Mouse (Mus musculus) heart, postnatal 36 days (tissue): Measurements from ENCODE around the gene Lrrc15. TPM values are rescaled to one million over a fixed set of nuclear protein-coding genes. Genes with fewer than 3 reads are reported as not detected.
A peak's percentile ranks its signal among the peaks of the same experiment; 100 is the strongest.

ENCODE experiments used
- DNase-seq, 2 experiments: peaks; one replicate each; pipeline ENCODE4 v3.0.0; 2021 to 2022
- intact Hi-C: fragments of 180-260 bp; cut with DNase I; formaldehyde crosslinking; loops from one replicate; pipeline ENCODE4 v1.15.1; 2025
- total RNA-seq, 2 experiments: library from RNA; stranded (reverse); gene quantifications; 2 replicates each; pipeline ENCODE4 v1.2.3; 2021

The Lrrc15 gene
- total RNA-seq: under 1 TPM; 0.16 to 0.17 TPM

DNA sequence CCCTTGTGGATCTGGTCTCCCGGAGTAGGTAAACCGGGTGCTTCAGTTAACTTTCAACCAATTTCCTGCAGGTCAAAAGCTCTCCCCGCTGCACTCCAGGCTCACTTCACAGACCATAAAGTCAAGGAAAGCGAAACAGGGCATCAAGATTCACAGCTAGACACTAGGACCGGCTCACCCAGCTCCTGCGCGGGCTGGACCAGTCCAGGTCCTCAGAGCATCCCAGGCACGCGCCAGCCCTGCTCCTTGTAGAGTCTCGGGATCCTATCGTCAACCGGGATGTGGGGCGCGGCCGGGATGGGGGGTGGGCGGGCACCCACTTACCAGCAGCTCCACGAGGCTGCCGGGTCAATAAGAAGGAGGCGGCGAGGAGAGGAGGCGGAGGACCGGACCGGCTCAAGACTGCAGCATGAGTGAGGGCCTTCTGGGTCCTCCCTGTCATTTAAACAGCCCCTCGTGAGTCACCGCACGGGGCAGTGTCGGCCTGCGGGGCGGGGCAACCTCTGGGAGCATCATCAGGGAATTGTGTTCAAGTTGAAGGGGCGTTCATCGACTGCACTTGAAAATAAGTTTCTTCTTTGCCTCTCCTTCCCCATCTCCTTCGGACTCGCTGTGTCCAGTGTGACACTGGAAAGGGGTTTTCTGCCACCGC lies at the start of gene Lrrc15:
Gene Lrrc15 (minus strand): TSS at position 413 of the 652 bp plus-strand sequence.
- intact Hi-C loops: no loop called here
- no peak for DNase-seq

DNA sequence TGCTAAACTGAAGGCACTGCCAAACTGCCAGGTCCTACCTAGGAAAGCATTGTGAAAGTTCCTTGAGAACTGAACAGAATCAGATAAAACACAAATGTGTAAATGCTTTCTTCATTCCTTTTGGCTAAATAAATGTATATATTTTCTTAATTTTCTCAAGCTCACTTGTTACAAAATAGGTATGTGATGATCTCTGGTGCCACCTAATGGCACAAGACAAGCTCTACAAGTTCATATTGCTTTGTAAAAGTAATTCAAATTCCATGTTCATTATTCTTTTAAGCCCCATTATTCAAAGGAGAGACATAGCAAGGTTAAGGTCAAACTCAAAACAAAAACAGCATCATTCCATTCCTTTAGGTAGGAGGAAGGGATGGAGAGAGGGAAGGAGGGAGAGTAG lies 31.2 kb upstream of the Lrrc15 start:
- DNase-seq: no peak
- intact Hi-C loops: loop anchor here (1.0 kb wide), 1 partner anchor 62 kb away; no protein-coding TSS in a partner anchor

DNA sequence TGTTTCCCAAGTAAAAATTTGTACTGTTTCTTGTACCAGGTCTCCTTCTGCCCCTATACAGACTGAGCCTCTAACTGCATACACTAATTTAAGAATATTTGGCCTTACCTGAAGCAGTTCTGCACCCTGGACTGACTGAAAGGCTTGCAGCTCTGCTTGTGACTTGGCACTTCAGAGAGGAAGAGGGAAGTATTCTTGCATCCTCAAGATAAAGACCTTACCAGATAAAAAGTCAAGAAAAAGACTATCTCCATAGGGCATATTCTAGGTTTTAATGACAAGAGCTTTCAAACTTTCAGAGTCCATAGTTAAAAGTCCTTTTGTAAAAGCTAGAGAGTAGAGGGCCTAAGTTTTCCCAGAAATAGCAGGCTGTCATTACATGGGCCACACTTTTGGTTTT lies 27.6 kb upstream of the Lrrc15 start, which contains the start of gene Gp5:
Gene Gp5 (minus strand): TSS at position 133 of the 400 bp plus-strand sequence.
- no peak for DNase-seq
- intact Hi-C loops: loop anchor here (2.0 kb wide), 1 partner anchor 48 kb away; no protein-coding TSS in a partner anchor

DNA sequence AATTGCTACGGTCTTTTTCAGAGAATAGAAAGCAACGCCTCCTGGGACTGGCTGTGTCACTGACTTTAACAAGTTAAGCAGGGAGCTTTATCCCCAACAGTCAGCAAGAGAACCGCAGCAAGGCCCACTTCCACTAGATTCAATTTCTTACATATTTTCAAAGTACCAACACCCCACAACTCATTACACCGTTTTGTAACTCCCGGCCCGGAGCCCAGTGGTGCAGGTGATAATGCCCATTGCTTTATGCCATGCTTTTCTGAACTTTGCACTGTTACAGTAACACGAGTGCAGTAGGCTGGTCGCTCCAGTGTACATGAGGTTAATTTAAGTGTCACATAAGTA lies 27.1 kb upstream of the Lrrc15 start:
- no peak for DNase-seq
- intact Hi-C loops: loop anchor here (2.0 kb wide), 1 partner anchor 47 kb away; no protein-coding TSS in a partner anchor

DNA sequence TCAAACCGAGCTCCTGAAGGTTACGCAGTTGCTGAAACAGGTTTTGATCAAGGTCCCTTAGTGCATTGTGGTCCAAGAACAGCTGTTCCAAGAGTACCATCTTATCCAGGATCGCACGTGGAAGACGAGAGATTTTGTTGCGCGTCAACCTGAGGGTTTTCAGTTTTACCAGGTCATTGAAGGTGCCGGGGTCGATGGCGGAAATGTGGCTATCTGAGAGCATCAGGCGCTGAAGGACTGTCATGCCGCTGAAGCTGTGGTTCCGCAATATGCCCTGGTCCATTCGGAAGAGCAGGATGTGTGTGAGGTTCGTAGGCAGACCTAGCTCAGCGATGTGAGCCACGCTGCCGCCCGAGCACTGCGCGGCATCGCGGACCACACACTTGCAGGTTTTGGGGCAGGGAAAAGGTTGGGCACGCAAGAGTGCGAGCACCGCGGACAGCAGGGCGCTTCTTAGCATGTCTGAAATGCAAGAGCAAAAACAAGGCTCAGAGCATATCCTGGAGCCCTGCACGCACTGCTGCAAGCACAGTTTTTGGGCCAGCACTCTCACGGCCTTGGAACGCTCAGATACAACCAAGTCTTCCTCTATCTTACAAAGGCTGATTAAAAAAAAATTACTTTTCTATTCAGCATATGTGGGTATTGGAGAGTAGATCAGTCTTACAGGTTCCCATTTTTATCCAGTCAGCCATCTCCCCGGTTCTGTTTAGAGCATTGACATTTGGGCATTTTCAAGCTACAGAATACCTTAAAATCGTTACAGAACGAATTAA lies 26.5 kb upstream of the Lrrc15 start:
- intact Hi-C loops: loop anchor here (2.0 kb wide), 1 partner anchor 47 kb away; no protein-coding TSS in a partner anchor
- DNase-seq: peak in 1 of 2 experiments; percentile 6

DNA sequence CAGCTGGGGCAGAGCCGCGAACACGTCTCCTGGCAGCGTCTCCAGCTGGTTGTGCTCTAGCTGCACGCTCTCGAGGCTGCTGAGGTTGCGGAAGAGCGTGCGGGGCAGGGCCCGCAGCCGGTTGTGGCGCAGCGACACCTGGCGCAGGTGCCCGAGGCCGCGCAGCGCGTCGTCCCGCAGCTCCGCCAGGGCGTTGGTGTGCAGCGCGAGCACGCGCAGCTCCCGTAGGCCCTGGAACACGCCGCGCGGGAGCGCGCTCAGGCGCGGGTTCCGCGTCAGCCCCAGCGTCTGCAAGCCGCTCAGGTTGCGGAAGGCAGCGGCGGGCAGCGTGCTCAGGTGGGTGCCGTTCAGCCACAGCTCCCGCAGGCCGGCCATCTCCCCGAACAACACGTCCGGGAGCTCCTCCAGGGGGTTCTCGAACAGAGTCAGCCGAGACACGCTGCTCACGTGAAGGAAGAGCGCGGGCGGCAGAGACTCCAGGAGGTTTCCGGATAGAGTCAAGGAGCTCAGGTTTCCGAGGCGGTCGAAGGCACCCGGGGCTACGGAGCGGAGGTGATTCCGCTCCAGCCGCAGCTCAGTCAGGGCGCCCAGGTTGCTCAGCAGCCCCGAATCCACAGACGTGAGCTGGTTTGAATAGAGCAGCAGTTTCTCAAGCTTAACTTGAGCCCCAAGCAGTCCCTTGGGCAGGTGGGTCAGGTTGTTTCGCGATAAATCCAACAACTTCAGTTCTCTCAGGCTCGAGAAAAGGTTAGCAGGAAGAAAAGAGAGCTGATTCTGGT lies 25.7 kb upstream of the Lrrc15 start:
- peak; percentile 21 to 35 for DNase-seq
- intact Hi-C loops: no loop called here

DNA sequence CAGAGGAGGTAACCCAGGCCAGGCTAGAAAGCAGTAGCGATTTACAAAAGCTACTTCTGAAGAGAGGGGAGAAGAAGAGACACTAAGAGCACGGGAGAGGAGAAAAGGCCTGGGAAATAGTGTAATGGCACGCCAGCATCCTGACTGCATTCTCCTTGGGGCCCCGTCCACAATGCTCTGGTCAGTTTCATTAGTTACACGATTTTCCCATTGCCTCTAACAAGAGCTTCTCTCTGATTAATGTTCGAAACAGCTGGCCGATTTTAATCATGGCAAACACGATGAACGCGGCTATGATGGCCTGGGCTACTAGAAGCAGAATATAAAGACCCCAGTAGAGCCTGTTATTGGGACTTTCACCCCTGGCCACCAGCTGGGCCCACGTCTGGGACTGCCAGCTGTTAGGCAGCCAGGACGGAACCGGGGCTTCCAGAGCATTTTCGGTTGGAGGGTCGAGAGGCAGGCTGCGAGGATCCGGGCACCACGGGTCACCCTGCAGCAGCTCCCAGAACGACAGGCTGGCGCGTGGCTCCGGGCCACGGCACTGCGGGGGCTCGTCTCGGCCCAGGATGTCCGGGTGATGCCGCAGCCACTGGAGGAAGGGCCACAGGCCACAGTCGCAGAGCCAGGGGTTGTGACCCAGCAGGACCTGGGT lies 25.0 kb upstream of the Lrrc15 start:
- intact Hi-C loops: no loop called here
- peak in 1 of 2 experiments; percentile 18 for DNase-seq

DNA sequence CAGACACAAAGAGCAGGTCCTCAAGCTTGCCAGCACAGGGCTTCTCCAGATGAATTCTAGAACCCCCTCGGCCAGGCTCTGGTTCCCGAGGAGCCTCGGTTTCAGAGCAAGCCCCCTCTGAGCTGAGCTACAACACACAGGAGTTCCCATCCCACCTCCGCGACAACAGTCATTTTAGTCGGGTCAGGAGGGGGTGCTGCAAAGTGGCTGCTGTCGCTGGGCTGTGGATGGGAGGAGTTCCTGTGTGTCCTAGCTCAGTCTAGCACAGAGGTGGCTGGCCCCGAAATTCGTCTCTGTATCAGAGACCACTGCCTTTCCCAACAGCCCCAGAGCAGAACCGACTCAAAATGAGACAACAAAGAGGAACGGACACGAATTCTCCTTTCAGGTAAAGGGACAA lies 24.2 kb upstream of the Lrrc15 start:
- intact Hi-C loops: no loop called here
- DNase-seq: no peak

DNA sequence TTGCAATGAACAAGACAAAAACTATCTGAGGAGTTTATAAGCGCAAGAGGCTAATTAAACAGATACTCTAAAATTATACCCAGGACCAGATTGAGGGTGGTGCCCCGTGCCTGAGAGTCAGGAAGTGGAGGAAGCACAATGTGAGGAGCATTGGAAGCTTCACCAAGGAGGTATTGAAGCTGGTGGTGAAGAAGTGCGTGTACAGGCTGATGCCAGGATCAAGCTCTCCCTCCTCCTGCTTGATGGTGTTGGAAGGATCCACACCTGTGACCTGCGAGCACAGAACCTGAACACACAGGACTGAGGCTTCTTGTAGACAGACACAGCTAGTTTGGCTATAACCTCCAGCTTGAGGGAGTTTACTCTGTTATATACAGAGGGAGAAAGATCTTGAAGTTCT lies 23.0 kb upstream of the Lrrc15 start:
- no peak for DNase-seq
- intact Hi-C loops: no loop called here

DNA sequence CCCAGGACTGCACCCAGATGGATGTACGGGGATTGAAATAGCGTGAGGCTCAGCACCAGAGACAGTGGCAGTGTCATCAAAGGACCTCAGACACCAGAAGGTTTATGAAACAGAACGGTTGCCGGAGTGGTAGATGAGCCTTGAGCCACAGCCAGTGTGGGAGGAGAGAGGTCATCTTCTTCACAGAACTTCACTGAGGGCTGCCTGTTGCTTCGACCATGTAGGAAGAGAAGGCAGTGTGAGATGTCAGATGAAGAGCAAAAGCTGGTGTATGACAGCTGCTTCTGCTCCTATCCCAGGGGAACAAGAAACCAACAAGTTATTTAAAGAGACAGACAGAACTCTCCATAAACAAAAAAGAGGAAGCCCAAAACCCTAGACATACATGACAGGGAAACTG lies 21.2 kb upstream of the Lrrc15 start:
- no peak for DNase-seq
- intact Hi-C loops: no loop called here

DNA sequence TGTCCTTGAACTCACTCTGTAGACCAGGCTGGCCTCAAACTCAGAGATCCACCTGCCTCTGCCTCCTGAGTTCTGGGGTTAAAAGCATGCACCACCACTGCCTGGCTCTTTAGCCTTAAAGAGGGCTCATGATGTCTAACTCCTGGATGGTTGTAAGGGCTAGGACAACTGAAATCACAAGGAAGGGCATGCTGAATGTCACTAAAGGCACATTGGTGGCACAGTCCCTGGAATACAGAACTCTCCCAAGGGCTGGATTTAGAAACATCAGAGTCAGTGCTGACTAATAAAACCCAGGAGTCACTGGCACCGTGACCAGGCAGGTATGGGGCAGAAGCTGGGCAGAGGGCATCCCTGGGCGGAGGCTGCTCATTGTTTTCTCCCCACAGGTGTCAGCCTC lies 20.4 kb upstream of the Lrrc15 start:
- intact Hi-C loops: no loop called here
- no peak for DNase-seq

DNA sequence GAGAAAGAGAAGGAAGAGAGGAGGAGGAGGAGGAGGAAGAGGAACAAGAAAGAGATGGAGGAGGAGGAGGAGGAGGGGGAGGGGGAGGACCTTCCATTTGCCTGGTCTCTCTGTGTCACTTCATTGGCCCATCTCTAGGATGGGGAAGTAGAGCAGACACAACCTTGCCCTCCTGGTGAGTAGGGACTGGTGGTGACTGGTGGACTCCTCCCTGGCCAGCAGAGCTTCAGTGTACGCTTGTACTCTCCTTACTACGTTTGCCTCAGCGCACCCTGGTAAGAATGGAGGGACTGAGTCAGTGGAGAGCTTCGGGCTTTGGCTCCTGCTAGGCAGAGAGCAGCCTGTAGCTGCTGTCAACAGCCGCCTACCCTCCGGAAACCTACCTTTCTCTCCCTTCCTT lies 19.6 kb upstream of the Lrrc15 start:
- no peak for DNase-seq
- intact Hi-C loops: no loop called here

DNA sequence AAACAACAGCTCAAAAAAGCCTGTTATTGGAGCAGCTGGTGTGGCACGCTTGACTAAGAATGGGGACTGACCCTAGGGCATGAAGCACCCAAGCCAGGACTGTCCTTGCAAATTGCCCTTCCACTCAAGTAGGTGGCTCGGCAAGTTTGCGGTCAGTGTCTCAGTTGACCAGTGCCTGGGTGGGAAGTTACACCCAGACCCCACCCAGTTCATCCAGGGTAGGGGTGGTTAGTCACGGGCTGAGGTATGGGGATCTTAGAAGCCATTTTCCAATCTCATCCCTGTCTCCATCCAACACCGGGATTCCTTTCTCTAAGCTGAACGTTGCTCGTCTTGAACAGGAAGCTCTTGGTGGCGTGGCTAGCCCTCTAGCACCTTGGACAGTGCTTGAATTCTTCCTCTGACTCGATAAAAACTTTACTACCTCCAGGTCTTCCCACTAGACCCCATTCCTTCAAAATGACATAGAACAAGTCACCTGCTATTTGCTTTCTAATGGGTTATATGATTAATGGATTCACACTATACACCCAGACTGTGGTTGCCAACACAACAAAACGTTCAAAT lies 16.7 kb upstream of the Lrrc15 start:
- DNase-seq: no peak
- intact Hi-C loops: no loop called here

DNA sequence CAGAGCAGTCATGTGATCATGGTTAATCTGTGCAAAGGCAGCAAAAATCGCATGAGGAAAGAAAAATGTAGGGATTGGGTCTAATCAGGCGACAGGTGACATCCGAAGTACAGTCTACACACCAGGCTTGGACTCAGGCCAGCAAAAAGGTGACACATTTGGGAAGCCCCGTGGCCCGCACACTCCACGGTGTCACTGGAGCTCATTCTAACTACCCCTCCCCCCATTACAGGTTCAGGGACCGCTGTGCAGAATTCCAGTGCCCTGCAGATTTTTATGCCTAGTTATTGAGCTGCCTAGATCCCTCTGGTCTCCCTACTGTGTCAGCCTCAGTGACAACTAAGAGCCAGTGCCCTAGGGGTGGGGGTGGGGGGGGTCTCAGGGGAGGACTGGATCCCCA lies 14.4 kb upstream of the Lrrc15 start:
- intact Hi-C loops: no loop called here
- no peak for DNase-seq

DNA sequence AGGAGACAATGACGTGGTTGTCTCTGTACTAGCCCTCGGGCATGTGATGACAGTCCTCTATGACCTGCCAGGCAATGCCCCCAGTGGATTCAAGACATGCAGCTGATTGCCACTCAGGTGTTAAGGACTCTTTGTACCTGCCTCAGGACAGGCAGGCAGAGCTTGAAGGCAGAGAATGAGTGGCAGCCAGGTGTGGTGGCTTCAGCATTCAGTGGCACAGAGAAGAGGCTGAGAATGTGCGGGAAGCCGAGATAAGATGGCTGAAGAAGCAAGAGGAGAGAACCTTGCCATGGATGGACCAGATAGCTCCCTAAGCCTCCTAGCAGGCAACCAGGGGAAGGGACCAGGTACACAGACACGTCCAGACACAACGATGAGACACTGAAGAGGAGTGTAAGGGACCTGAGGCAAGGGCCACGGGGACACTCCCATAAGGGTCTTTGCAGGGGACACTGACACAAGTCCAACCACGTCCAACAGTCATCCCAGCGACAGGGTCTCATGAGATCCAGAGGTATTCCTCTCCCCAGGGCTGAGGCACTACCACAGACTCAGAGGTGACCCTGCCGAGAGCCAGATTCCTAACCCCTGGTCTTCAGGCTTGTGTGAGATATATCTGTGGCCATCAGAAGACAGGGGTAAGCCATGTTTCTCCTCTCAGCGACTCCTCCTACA lies 13.7 kb upstream of the Lrrc15 start:
- intact Hi-C loops: no loop called here
- DNase-seq: no peak

DNA sequence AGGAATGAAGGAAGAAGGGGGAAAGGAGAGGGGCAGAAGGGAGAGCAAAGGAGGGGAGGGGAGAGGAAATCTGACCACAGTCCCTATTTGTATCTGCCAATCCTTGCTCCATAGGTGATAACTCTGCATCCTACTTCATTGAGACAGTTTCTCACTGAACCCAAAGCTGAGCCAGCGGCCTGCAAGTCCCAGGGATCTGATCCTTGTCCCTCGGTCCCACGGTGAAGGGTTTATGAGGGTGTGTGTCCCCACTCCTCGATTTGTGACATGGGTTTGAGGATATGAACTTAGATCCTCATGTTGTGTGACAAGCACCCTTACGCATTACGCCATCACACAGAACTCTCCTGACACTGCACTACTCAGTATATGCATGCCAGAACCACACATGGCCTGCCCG lies 12.1 kb upstream of the Lrrc15 start:
- intact Hi-C loops: no loop called here
- no peak for DNase-seq

DNA sequence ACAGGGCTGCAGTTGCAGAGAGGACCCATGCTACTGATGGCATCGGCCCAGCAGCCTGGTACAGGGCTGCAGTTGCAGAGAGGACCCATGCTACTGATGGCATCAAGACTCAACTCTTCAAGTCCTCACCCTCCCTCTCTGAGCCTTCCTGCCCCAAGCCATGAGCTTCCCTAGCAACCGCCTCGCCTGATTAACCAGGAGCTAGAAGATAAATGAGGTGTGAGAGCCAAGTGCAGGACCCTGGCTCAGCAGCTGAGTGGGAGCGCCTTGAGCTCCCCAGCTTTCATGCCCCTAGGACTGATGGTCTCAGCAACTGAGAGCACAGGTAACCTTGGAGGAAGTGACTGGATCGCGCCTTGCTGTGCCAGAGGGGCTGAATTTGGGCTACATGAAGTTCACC lies 7.4 kb upstream of the Lrrc15 start:
- intact Hi-C loops: no loop called here
- no peak for DNase-seq

DNA sequence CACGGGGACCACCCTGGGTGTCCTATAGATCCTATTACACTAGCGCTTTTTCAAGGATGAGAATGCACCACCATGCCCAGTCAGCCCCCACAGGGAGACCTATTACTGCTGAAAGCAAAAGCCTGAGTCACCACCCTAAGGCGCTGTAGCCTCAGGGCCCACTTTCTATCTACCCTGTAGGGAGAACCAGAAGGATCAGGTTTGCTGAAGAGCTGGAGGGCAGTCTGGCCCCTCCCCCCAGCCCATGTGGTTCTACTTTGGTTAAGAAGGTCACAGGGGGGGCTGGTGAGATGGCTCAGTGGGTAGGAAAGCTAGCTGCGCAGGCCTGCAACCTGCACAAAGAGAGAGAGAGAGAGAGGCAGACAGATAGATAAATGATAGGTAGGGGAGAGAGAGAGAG lies 2.6 kb upstream of the Lrrc15 start:
- intact Hi-C loops: no loop called here
- DNase-seq: no peak

DNA sequence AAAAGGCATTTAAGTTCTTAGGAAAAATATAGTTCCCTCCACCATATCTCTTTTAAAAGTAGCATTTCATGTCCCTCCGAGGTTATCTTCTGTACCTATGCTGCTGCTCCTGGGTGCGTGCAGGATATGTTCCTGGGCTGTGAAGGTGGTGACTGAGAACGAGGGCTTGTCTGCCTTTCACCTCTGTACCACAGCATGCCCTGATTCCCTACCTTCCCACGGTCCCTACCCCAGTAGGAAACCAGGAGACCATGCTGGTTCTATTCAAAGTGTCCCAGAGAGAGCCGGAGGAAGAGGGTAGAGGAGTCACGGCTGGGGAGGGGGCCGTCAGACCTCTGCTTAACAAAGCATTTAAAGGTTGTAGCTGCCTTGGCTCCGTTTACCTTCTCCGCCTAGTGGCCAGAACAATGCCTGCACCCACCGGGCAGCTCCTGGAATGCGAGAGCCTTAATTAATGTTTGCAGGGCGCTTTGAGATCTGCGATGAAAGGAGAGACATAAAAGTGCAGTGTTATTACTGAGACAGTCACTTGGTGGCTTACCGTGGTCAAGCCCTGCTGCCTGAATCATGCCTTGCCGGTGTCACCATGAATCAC lies 784 bp upstream of the Lrrc15 start:
- DNase-seq: peak in 1 of 2 experiments; percentile 41

More for the DNA sequence above, 784 bp upstream of the Lrrc15 start:
- intact Hi-C loops: loop anchor here (1.0 kb wide), 1 partner anchor 32 kb away; no protein-coding TSS in a partner anchor
